Mouse (Mus musculus): ENCODE data around the gene Akap12. TPM values are rescaled to one million over a fixed set of nuclear protein-coding genes. Genes with fewer than 3 reads are reported as not detected.

The Akap12 gene
- polyA plus RNA-seq, 1 experiment from 2014 or later = 71.5 TPM

- H3K9ac ChIP-seq = no peak overlapping the region
- no peak for ATAC-seq (ENCODE audit: borderline replicate concordance, extremely low read depth, low FRiP score, low TSS enrichment)
- no peak overlapping the region for H3K4me3 ChIP-seq
- H3K27ac ChIP-seq = no peak overlapping the region
- no peaks in the 10 kb centered on the region for H3K4me1 ChIP-seq
- no peaks in the 10 kb centered on the region for H3K27me3 ChIP-seq
- no peaks in the 10 kb centered on the region for H3K9me3 ChIP-seq
- WGBS = 89% methylated on average over 11 of the region's 11 CpGs
- H3K4me2 ChIP-seq = no peak overlapping the region
- H3K36me3 ChIP-seq = peaks cover 38% of the 10 kb centered on the region
These were observed 103.9 kb downstream of the Akap12 start for GRCm38 (mm10) chr10:4370105-4370504.

GRCm38 (mm10) chr10:4372011-4372410, 105.8 kb downstream of the Akap12 start:
- no peaks in the 10 kb centered on the region for H3K9me3 ChIP-seq
- no peak for ATAC-seq (ENCODE audit: borderline replicate concordance, extremely low read depth, low FRiP score, low TSS enrichment)
- H3K27ac ChIP-seq = no peak overlapping the region
- H3K36me3 ChIP-seq = peaks cover 33% of the 10 kb centered on the region
- no peak overlapping the region for H3K9ac ChIP-seq
- peaks cover 10% of the 10 kb centered on the region; the same call in 1 of the 2 replicates for H3K4me1 ChIP-seq
- H3K4me3 ChIP-seq = no peak overlapping the region
- H3K27me3 ChIP-seq = no peaks in the 10 kb centered on the region
- no peak overlapping the region for H3K4me2 ChIP-seq
- 49% methylated on average over 5 of the region's 5 CpGs for WGBS

- no peak overlapping the region for H3K9ac ChIP-seq
- no peak overlapping the region for H3K4me2 ChIP-seq
- peaks cover 11% of the 10 kb centered on the region; the same call in 1 of the 2 replicates for H3K4me1 ChIP-seq
- no peak overlapping the region for H3K4me3 ChIP-seq
- no peaks in the 10 kb centered on the region for H3K9me3 ChIP-seq
- no peaks in the 10 kb centered on the region for H3K27me3 ChIP-seq
- H3K36me3 ChIP-seq = peaks cover 20% of the 10 kb centered on the region
- ATAC-seq (ENCODE audit: borderline replicate concordance, extremely low read depth, low FRiP score, low TSS enrichment) = no peak
- WGBS = 91% methylated on average over 4 of the region's 4 CpGs
- H3K27ac ChIP-seq = no peak overlapping the region
These were observed 107.4 kb downstream of the Akap12 start for GRCm38 (mm10) chr10:4373558-4373957.

GRCm38 (mm10) chr10:4374239-4374638, 108.1 kb downstream of the Akap12 start:
- Histone ChIP-seq H3K4me1 (peaks cover 11% of the 10 kb centered on the region; the same call in 1 of the 2 replicates), H3K4me2 (no peak overlapping the region), H3K36me3 (peaks cover 14% of the 10 kb centered on the region), H3K9ac (no peak overlapping the region), H3K27ac (no peak overlapping the region), H3K4me3 (no peak overlapping the region), H3K9me3 (no peaks in the 10 kb centered on the region), H3K27me3 (no peaks in the 10 kb centered on the region)
- 89% methylated on average over 7 of the region's 7 CpGs for WGBS
- ATAC-seq (ENCODE audit: borderline replicate concordance, extremely low read depth, low FRiP score, low TSS enrichment) = no peak

GRCm38 (mm10) chr10:4374734-4375133, 108.6 kb downstream of the Akap12 start:
- WGBS = 79% methylated on average over 4 of the region's 4 CpGs
- H3K4me1 ChIP-seq = peaks cover 11% of the 10 kb centered on the region; the same call in 1 of the 2 replicates
- no peak overlapping the region for H3K4me3 ChIP-seq
- H3K36me3 ChIP-seq = peaks cover 14% of the 10 kb centered on the region
- H3K4me2 ChIP-seq = no peak overlapping the region
- H3K9ac ChIP-seq = no peak overlapping the region
- H3K27me3 ChIP-seq = no peaks in the 10 kb centered on the region
- no peak for ATAC-seq (ENCODE audit: borderline replicate concordance, extremely low read depth, low FRiP score, low TSS enrichment)
- H3K9me3 ChIP-seq = no peaks in the 10 kb centered on the region
- no peak overlapping the region for H3K27ac ChIP-seq

GRCm38 (mm10) chr10:4375267-4375666, 109.1 kb downstream of the Akap12 start:
- ATAC-seq (ENCODE audit: borderline replicate concordance, extremely low read depth, low FRiP score, low TSS enrichment) = no peak
- WGBS = 76% methylated on average over 7 of the region's 7 CpGs

GRCm38 (mm10) chr10:4376461-4376860, 110.3 kb downstream of the Akap12 start:
- H3K4me1 ChIP-seq = peaks cover 11% of the 10 kb centered on the region; the same call in 1 of the 2 replicates
- no peaks in the 10 kb centered on the region for H3K27me3 ChIP-seq
- H3K36me3 ChIP-seq = peaks cover 10% of the 10 kb centered on the region
- no peak overlapping the region for H3K9ac ChIP-seq
- peak overlapping the region; percentile 42; the same call in 1 of the 2 replicates for H3K27ac ChIP-seq
- H3K4me3 ChIP-seq = no peak overlapping the region
- ATAC-seq (ENCODE audit: borderline replicate concordance, extremely low read depth, low FRiP score, low TSS enrichment) = peak; percentile 55; the same call in 1 of the 2 replicates
- no peak overlapping the region for H3K4me2 ChIP-seq
- no peaks in the 10 kb centered on the region for H3K9me3 ChIP-seq
- WGBS = 40% methylated on average over 7 of the region's 7 CpGs

More at GRCm38 (mm10) chr10:4375267-4375666, 109.1 kb downstream of the Akap12 start:
- Histone ChIP-seq H3K9me3 (no peaks in the 10 kb centered on the region), H3K27me3 (no peaks in the 10 kb centered on the region), H3K9ac (no peak overlapping the region), H3K36me3 (peaks cover 14% of the 10 kb centered on the region), H3K4me2 (no peak overlapping the region), H3K4me3 (no peak overlapping the region), H3K4me1 (peaks cover 11% of the 10 kb centered on the region; the same call in 1 of the 2 replicates), H3K27ac (no peak overlapping the region)

GRCm38 (mm10) chr10:4376931-4377330, 110.8 kb downstream of the Akap12 start:
- Histone ChIP-seq H3K4me2 (no peak overlapping the region), H3K9me3 (no peaks in the 10 kb centered on the region), H3K27ac (0 out of 2 replicates have a peak overlapping the region, but pooled peaks have one; percentile 42), H3K36me3 (peaks cover 9% of the 10 kb centered on the region; the same call in 1 of the 2 replicates), H3K4me3 (no peak overlapping the region), H3K4me1 (peaks cover 11% of the 10 kb centered on the region; the same call in 1 of the 2 replicates), H3K27me3 (no peaks in the 10 kb centered on the region), H3K9ac (no peak overlapping the region)
- no peak for ATAC-seq (ENCODE audit: borderline replicate concordance, extremely low read depth, low FRiP score, low TSS enrichment)
- 70% methylated on average over 7 of the region's 7 CpGs for WGBS

GRCm38 (mm10) chr10:4380748-4381147, 114.6 kb downstream of the Akap12 start:
- Histone ChIP-seq H3K27ac (no peak overlapping the region), H3K9ac (no peak overlapping the region), H3K36me3 (no peaks in the 10 kb centered on the region), H3K4me3 (no peak overlapping the region), H3K4me2 (no peak overlapping the region), H3K9me3 (no peaks in the 10 kb centered on the region), H3K4me1 (peaks cover 16% of the 10 kb centered on the region; the same call in 1 of the 2 replicates), H3K27me3 (no peaks in the 10 kb centered on the region)
- ATAC-seq (ENCODE audit: borderline replicate concordance, extremely low read depth, low FRiP score, low TSS enrichment) = no peak; the same call in 1 of the 2 replicates
- WGBS = 78% methylated on average over 5 of the region's 5 CpGs

- no peak overlapping the region for H3K4me3 ChIP-seq
- no peak overlapping the region for H3K9ac ChIP-seq
- H3K27me3 ChIP-seq = no peaks in the 10 kb centered on the region
- no peak overlapping the region for H3K4me2 ChIP-seq
- no peak overlapping the region for H3K27ac ChIP-seq
- WGBS = 91% methylated on average over 7 of the region's 7 CpGs
- H3K36me3 ChIP-seq = no peaks in the 10 kb centered on the region
- no peaks in the 10 kb centered on the region for H3K9me3 ChIP-seq
- no peak for ATAC-seq (ENCODE audit: borderline replicate concordance, extremely low read depth, low FRiP score, low TSS enrichment)
- peaks cover 10% of the 10 kb centered on the region for H3K4me1 ChIP-seq
These were observed 118.1 kb downstream of the Akap12 start for GRCm38 (mm10) chr10:4384244-4384643.

GRCm38 (mm10) chr10:4386609-4387591, 120.7 kb downstream of the Akap12 start:
- Histone ChIP-seq H3K4me2 (peak overlapping the region; percentile 73), H3K27me3 (no peaks in the 10 kb centered on the region), H3K36me3 (no peaks in the 10 kb centered on the region), H3K27ac (peak overlapping the region; percentile 99), H3K9me3 (no peaks in the 10 kb centered on the region), H3K4me1 (peaks cover 35% of the 10 kb centered on the region), H3K4me3 (peak overlapping the region; percentile 89), H3K9ac (peak overlapping the region; percentile 97)
- peak; percentile 93 for ATAC-seq (ENCODE audit: borderline replicate concordance, extremely low read depth, low FRiP score, low TSS enrichment)
- under 1% methylated on average over 57 of the region's 133 CpGs for WGBS
